Comparison of ENCODE assay signal across 10 mouse cellular contexts in the genomic region with DNA sequence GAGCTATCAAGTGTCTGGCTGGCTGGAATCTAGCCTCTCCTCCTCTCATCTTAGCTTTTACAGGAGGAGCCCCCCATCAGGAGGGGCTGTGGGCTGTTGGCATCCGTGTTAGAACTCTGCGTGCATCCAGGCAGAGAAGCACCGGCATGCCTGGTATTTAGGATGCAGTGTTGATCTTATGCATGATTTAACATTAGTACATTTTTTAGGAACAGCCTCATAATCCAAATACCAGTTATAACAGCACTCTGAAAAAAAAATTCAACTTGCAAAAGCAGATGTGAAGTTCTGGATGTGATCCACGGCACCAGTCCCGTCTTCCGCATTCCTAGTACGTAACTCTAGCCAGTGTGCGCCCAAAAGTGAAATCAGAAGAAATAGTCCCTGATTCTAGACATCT. TPM values are rescaled to one million over a fixed set of nuclear protein-coding genes. Genes with fewer than 3 reads are reported as not detected.
DNase-seq lines count a peak whose midpoint lies in the region; ATAC-seq lines count a peak whose summit lies in the region.
"Had no signal": no experiment of that assay in that cellular context is flagged by ENCODE, and none has a peak within 500 bp of the region (broad histone marks: within the 10 kb centered on the region; RNA-seq: fewer than 3 reads in every experiment).

No protein-coding gene starts in this region.

- no peaks in the 10 kb centered on the region for H3K9me3 ChIP-seq in heart, embryonic 12.5 days (replicated peaks)
- no peaks in the 10 kb centered on the region for H3K9me3 ChIP-seq in hindbrain, embryonic 13.5 days
- no peaks in the 10 kb centered on the region for H3K9me3 ChIP-seq in liver, embryonic 11.5 days (ENCODE audit: control insufficient read depth, low read length)
- H3K9me3 ChIP-seq: midbrain, embryonic 15.5 days had no signal

- WGBS in heart, embryonic 12.5 days = 68% methylated on average over 8 of the region's 8 CpGs
- 84% methylated on average over 8 of the region's 8 CpGs for WGBS in hindbrain, embryonic 13.5 days
- 90% methylated on average over 8 of the region's 8 CpGs for WGBS in liver, embryonic 11.5 days

- no peak overlapping the region for H3K27ac ChIP-seq in heart, embryonic 12.5 days (ENCODE audit: poor library complexity, severe bottlenecking)
- no peak overlapping the region for H3K27ac ChIP-seq in hindbrain, embryonic 13.5 days
- no peak overlapping the region for H3K27ac ChIP-seq in liver, embryonic 11.5 days (ENCODE audit: low read depth, low read length)
- H3K27ac ChIP-seq: midbrain, embryonic 15.5 days had no signal

- no peak overlapping the region for H3K4me3 ChIP-seq in heart, embryonic 12.5 days
- no peak overlapping the region for H3K4me3 ChIP-seq in hindbrain, embryonic 13.5 days
- no peak overlapping the region for H3K4me3 ChIP-seq in liver, embryonic 11.5 days (ENCODE audit: low read depth, low read length)
- H3K4me3 ChIP-seq: midbrain, embryonic 15.5 days had no signal

- ATAC-seq in heart, embryonic 12.5 days (ENCODE audit: insufficient number of reproducible peaks, low FRiP score) = no peak
- ATAC-seq in hindbrain, embryonic 13.5 days (ENCODE audit: low FRiP score) = no peak
- no peak for ATAC-seq in liver, embryonic 11.5 days (replicated peaks; ENCODE audit: low FRiP score)
- ATAC-seq: midbrain, embryonic 15.5 days had no signal

- no peaks in the 10 kb centered on the region for H3K36me3 ChIP-seq in heart, embryonic 12.5 days
- H3K36me3 ChIP-seq in hindbrain, embryonic 13.5 days = no peaks in the 10 kb centered on the region
- no peaks in the 10 kb centered on the region for H3K36me3 ChIP-seq in liver, embryonic 11.5 days (ENCODE audit: control insufficient read depth, insufficient read depth, low read length)
- H3K36me3 ChIP-seq: midbrain, embryonic 15.5 days had no signal

- peaks cover 17% of the 10 kb centered on the region for H3K4me1 ChIP-seq in heart, embryonic 12.5 days (replicated peaks)
- 0 out of 2 replicates have a peak, but pooled peaks cover 3% of the 10 kb centered on the region for H3K4me1 ChIP-seq in hindbrain, embryonic 13.5 days (replicated peaks)
- H3K4me1 ChIP-seq in liver, embryonic 11.5 days (replicated peaks; ENCODE audit: control insufficient read depth, insufficient read depth, low read length) = no peaks in the 10 kb centered on the region
- H3K4me1 ChIP-seq: midbrain, embryonic 15.5 days had no signal

- no peaks in the 10 kb centered on the region for H3K27me3 ChIP-seq in heart, embryonic 12.5 days (replicated peaks)
- H3K27me3 ChIP-seq in hindbrain, embryonic 13.5 days = no peaks in the 10 kb centered on the region
- no peaks in the 10 kb centered on the region for H3K27me3 ChIP-seq in liver, embryonic 11.5 days (replicated peaks; ENCODE audit: control insufficient read depth, insufficient read depth, low read length)
- H3K27me3 ChIP-seq: midbrain, embryonic 15.5 days had no signal

- DNase-seq in heart, adult 18-20 months = peak; percentile 50 to 77
- DNase-seq in gastrocnemius, adult 18-20 months (ENCODE audit: low spot score) = peak; percentile 72
- peak; percentile 27 for DNase-seq in kidney, adult 9 months
- DNase-seq in lung, postnatal 36 days = peak; percentile 59
- DNase-seq in adrenal gland, postnatal 10 days = no peak
- DNase-seq in liver, embryonic 11.5 days (ENCODE audit: low spot score) = no peak
- DNase-seq: B cell, adult 2 months had no signal

- H3K9ac ChIP-seq in heart, embryonic 12.5 days = no peak overlapping the region
- no peak overlapping the region for H3K9ac ChIP-seq in hindbrain, embryonic 13.5 days
- H3K9ac ChIP-seq in liver, embryonic 11.5 days (ENCODE audit: low read depth, low read length) = no peak overlapping the region
- H3K9ac ChIP-seq: midbrain, embryonic 15.5 days had no signal

- no peak overlapping the region for H3K4me2 ChIP-seq in heart, embryonic 12.5 days
- no peak overlapping the region for H3K4me2 ChIP-seq in hindbrain, embryonic 13.5 days
- H3K4me2 ChIP-seq in liver, embryonic 11.5 days = no peak overlapping the region
- H3K4me2 ChIP-seq: midbrain, embryonic 15.5 days had no signal

RNA-seq across cellular contexts. Expression of a gene that starts 52.0 kb away (rescaled TPM):
- total RNA-seq in heart, adult 18-20 months (2021) = 1 to 10 TPM; 1.3 to 2.3 TPM
- polyA plus RNA-seq in heart, embryonic 12.5 days (2016; fragmentation: Nextera tagmentation; extraction: Ambion mirVana) = 0.15 and 0.36 TPM in 2 replicates
- total RNA-seq in gastrocnemius, adult 18-20 months (2021) = under 1 TPM; 0.18 to 0.19 TPM
- total RNA-seq in adrenal gland, postnatal 10 days (2021) = 1 to 10 TPM; 2.3 to 3.7 TPM
- 4.8 and 5.1 TPM in 2 replicates for polyA plus RNA-seq in hindbrain, embryonic 13.5 days (2015; fragmentation: Nextera tagmentation; extraction: Ambion mirVana)
- polyA plus RNA-seq in liver, embryonic 11.5 days (2014; fragmentation: Nextera tagmentation; extraction: Ambion mirVana) = 0.11 and 0.40 TPM in 2 replicates

Comparison
In these comparisons a context has a peak if more than half of its experiments do, and no peak if none do; other contexts are left out.
1. DNase-seq: peak in heart, adult 18-20 months (2 of 2), gastrocnemius, adult 18-20 months (single experiment), kidney, adult 9 months (single experiment) and lung, postnatal 36 days (single experiment); none in adrenal gland, postnatal 10 days (single experiment) and liver, embryonic 11.5 days (single experiment).